Mouse (Mus musculus) leukemia stem cell, adult 10-12 weeks (primary cell): Measurements from ENCODE around the gene Plaa. TPM values are rescaled to one million over a fixed set of nuclear protein-coding genes. Genes with fewer than 3 reads are reported as not detected.

ENCODE experiments used
- polyA plus RNA-seq: library from polyadenylated mRNA; stranded (reverse); fragments of >175 nt; gene quantifications from 2 replicates; pipeline ENCODE4 v1.2.3, GENCODE M21; 2012; ENCODE audit warnings: low replicate concordance

The Plaa gene
- polyA plus RNA-seq, result 132 and 177 TPM in 2 replicates

DNA sequence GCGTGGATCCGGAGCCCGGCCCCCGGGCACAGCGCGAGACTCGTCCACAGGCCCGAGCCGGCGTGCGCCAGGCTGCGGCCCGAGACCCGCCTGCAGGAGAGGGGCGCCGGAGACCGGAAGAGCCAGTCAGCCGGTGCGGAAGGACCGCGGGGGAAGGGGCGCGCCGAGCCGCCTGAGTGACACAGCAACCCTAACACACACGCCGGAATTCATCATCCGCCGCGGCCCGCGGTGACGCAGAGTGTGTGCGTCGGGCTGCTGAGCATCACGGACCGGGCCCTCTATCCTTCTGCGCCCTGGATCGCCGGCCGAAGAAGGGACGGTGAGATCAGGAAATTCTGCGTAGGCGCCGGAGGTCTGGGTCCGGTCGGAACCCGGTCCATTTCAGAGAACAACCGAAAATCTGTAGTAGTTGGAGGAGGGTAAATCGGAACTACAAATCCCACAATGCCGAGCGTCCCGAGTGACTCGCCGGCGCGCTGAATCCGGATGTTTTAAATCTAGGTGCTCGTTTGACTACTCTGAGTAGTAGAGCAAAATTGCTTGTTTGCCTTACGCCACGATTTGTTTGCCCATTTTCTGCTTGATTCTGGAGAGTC is at the start of gene Plaa:
TSS of gene Plaa (minus strand) at position 214 of the 599 bp plus-strand sequence.

DNA sequence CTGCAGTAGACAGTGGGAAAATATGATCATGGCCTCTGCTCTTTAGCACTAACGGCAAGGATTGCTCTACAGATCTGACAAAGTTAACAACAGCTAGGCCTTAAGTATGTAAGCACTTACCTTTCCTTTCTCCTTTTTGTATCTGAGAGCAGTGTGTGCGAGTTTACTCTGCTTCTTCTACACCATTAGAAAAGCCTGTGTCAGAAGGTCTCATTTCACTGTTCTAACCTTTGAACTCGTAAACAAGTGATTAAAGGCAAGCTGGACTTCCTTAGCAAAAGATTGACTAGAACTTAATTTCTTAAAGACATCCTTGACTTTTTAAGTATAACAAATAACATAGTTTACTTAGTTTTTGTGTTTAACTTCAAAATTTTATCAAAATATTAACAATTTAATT is 46.9 kb upstream of the Plaa start, which contains the start of gene Lrrc19:
TSS of gene Lrrc19 (minus strand) at position 225 of the 400 bp plus-strand sequence.

DNA sequence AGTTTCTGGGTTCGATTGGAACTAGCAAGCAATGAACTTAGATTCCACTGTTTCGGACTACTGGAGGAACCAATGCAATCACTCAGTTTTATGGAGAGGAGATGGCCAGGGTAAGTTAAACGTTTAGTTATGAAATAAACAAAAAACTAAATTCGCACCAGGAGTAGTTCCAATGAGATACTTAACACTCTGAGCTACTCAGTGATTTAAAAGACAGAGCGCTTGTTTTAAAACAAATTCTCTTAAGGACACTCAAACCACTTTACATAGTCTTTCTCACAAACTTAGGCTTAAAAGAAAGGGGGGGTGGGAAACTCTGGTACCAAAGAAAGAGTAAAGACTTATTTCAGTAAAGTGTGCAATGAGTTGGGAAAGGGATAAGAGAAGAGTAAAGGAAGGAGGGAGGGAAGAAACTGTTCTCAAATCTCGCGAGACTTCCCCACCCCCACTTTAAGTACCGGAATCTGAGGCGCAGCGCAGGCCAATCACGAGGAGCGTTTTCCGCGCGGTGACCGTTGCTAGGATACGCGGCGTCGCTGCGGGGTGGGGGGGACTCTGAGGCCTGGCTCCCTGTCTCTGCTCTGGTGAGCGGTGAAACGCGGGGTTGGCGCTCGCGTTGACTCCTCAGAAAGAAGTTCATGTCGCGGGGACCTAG is 11.1 kb upstream of the Plaa start, which contains the start of gene Ift74:
TSS of gene Ift74 (plus strand) at position 520 of the 655 bp plus-strand sequence.

DNA sequence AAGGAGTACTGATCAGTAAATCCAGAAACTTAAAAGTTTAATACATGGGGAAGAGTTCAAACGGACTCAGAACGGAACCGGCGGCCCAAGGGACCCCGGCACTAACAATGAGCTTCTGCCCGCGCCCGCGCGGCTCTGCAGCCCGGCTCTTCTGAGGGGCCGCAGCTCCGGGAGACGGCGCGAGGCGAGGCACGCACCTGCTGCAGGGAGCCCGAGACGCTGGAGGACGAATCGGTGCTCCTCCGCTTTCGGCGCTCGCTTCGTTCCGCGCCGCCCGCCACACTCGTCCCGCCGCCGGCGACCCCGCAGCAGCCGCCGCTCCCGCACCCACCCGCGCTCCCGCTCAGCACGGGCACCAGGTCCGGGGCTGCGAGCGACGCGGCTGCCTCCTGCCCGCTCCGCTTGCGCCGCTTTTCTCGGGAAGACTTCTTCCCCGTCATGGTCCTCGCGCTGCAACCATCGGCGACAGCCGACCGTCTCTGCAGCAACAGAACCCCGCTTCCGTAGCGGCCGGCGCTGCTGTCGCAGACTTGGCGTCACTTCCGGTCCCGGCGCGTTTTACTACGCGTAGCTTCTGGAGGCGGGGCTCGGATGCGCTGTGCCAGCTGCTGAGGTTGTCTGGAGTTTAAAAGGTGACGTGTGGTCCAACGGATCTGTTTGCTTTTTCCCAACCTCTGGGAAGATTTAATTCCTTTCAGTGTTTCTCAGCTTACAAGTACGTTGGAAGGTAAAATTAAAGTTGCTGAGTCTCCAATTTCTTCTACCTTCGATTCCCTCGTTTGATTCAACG is 46.6 kb downstream of the Plaa start, which contains the start of the genes Gm10306 and Caap1:
TSS of gene Gm10306 (plus strand) at position 282 of the 790 bp plus-strand sequence.
TSS of gene Caap1 (minus strand) at position 532 of the 790 bp plus-strand sequence.

Other genes with a start within 250 kb of the Plaa start
- not detected in 2 replicates for gene Gm10306, start 46.7 kb downstream of the Plaa start, polyA plus RNA-seq
- gene Caap1, start 46.4 kb downstream of the Plaa start, polyA plus RNA-seq, result 1.8 and 1.9 TPM in 2 replicates
- 0.10 and 0.43 TPM in 2 replicates for gene Ift74, start 11.2 kb upstream of the Plaa start, polyA plus RNA-seq
- not detected in 2 replicates for gene Lrrc19, start 46.9 kb upstream of the Plaa start, polyA plus RNA-seq
- gene Tek, start 136.0 kb upstream of the Plaa start, polyA plus RNA-seq, result 0.03 TPM in 1 of 2 replicates, not detected in the other